Mouse (Mus musculus): Measurements from ENCODE around the gene Rcl1.

- no peak for TF ChIP-seq POLR2A (IDR thresholded peaks at IDR 0.05; ENCODE audit: borderline replicate concordance, control insufficient read depth, low read depth, low read length)
- TF ChIP-seq CTCF (IDR thresholded peaks at IDR 0.05; ENCODE audit: control insufficient read depth, insufficient read depth, low read length), result no peak
These were observed 12.8 kb downstream of the Rcl1 start for GRCm38 (mm10) chr19:29113746-29114649.
